Mouse (Mus musculus) bone marrow macrophage, adult 2 months (primary cell): ENCODE measurements around the gene Rnpep. TPM values are rescaled to one million over a fixed set of nuclear protein-coding genes. Genes with fewer than 3 reads are reported as not detected.
A peak's percentile ranks its signal among the peaks of the same experiment; 100 is the strongest.
"Not testable (repeated sequence)": the region's sequence is repeated elsewhere in the genome, so short reads cannot be mapped to it uniquely, and the experiment has no call there.

Source experiments
- H3K27ac ChIP-seq: 2 replicates; pipeline ENCODE4 v1.5.1; 2012; ENCODE audit warnings: low read depth, low read length; ENCODE audit not compliant: insufficient read depth
- H3K4me1 ChIP-seq: 2 replicates; pipeline ENCODE4 v1.6.1; 2012; ENCODE audit warnings: low read length; ENCODE audit not compliant: control insufficient read depth, insufficient read depth
- H3K4me3 ChIP-seq: 2 replicates; pipeline ENCODE4 v1.5.1; 2012; ENCODE audit warnings: mild to moderate bottlenecking, low read length, moderate library complexity; ENCODE audit not compliant: insufficient read depth
- CTCF ChIP-seq: IDR thresholded peaks from 2 replicates; pipeline ENCODE4 v1.5.1; 2012; ENCODE audit warnings: low read depth, mild to moderate bottlenecking, low read length, moderate library complexity
- POLR2A ChIP-seq: IDR thresholded peaks from 2 replicates; pipeline ENCODE4 v1.6.1; 2012; ENCODE audit warnings: mild to moderate bottlenecking, low read depth, low read length, borderline replicate concordance
- polyA plus RNA-seq: library from polyadenylated mRNA; stranded (reverse); fragments of >200 nt; gene quantifications from 2 replicates; pipeline ENCODE4 v1.2.4, GENCODE M21; 2012; ENCODE audit not compliant: missing spikeins, insufficient read depth, insufficient read length

Rnpep gene
- polyA plus RNA-seq, 1 experiment: 207 TPM

- Histone ChIP-seq H3K4me1 (peaks cover 3% of the 10 kb centered on the region), H3K4me3 (no peak overlapping the region), H3K27ac (no peak overlapping the region)
- TF ChIP-seq POLR2A: no peak
- no peak for TF ChIP-seq CTCF
Observed at GRCm38 (mm10) chr1:135260931-135261330, 23.0 kb downstream of the Rnpep start.

DNA sequence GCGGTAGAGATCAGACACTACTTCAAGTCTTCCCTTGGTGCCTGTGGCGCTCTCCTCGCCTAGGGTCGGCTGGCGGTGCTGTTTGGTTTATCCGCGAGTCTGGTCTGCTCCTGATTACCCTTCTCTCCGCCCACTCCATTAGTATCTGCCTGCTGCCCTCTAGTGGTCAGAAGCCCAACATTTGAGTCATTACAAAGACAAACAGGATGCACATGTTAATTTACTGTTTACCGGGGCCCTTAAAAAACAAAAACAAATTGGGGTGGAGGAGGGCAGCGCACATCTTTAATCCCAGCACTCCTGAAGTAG lies 24.8 kb downstream of the Rnpep start:
- TF ChIP-seq POLR2A (no peak), CTCF (no peak; the same call in 1 of the 2 replicates)
- H3K4me1 ChIP-seq: no peaks in the 10 kb centered on the region
- peak overlapping the region; percentile 4; the same call in 1 of the 2 replicates for H3K4me3 ChIP-seq
- no peak overlapping the region for H3K27ac ChIP-seq

- TF ChIP-seq POLR2A (no peak), CTCF (no peak)
- Histone ChIP-seq H3K27ac (no peak within 1 kb of the TSS), H3K4me3 (peak within 1 kb of the TSS; percentile 4; the same call in 1 of the 2 replicates), H3K4me1 (no peaks in the 10 kb centered on the region)
Observed at GRCm38 (mm10) chr1:135258380-135259127, 25.3 kb downstream of the Rnpep start, which contains the start of gene Elf3. Elf3 (minus strand) TSS chr1:135258568.

DNA sequence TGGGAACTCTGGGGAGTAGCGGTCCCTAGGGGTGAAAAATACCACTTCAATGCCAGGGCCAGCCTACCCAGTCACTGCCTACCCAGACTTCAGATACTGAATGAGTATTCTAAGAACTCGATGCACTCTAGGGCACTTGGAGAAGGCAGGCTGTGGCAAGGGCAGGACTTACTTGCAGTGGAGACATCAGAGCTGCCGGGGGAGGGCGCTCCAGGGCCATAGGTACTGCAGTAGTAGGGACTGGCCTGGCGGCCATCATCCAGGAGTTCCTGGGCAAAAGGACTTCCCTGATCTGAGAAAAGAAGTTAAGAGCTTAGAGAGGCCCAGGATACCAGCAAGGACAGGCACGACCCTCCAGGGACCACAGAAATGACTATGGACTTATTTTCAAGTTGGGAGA lies 27.6 kb downstream of the Rnpep start:
- H3K27ac ChIP-seq: no peak overlapping the region
- no peak for TF ChIP-seq CTCF
- H3K4me3 ChIP-seq: no peak overlapping the region
- no peaks in the 10 kb centered on the region for H3K4me1 ChIP-seq

DNA sequence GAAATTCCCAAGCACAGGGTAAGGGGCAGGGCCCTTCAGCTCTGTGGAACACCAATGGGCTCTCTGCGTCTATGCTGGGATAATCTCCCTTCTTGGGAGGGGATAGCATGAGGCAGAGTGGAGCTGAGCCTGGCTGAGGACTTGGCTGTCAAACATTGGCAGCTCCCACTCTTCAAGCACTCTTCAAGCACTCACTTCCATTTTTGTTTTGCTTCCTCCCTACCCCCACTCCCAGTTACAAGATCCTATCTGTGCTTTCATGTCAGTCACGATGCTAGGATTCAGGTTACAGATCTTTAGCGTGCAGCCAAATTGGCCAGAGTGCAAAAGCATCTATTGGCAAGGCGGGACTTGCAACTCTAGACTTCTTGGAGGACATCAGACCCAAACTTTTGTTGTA lies 31.0 kb downstream of the Rnpep start:
- no peak overlapping the region for H3K4me3 ChIP-seq
- TF ChIP-seq CTCF: no peak
- no peak for TF ChIP-seq POLR2A
- H3K27ac ChIP-seq: no peak overlapping the region
- no peaks in the 10 kb centered on the region for H3K4me1 ChIP-seq

GRCm38 (mm10) chr1:135251405-135251804 lies 32.5 kb downstream of the Rnpep start:
- H3K27ac ChIP-seq: no peak overlapping the region
- H3K4me3 ChIP-seq: no peak overlapping the region
- H3K4me1 ChIP-seq: no peaks in the 10 kb centered on the region
- TF ChIP-seq CTCF: no peak

GRCm38 (mm10) chr1:135250706-135251105 lies 33.2 kb downstream of the Rnpep start:
- TF ChIP-seq POLR2A (no peak), CTCF (no peak)
- Histone ChIP-seq H3K27ac (no peak overlapping the region), H3K4me3 (no peak overlapping the region), H3K4me1 (no peaks in the 10 kb centered on the region)

- H3K27ac ChIP-seq: no peak overlapping the region
- no peaks in the 10 kb centered on the region for H3K4me1 ChIP-seq
- H3K4me3 ChIP-seq: no peak overlapping the region
- TF ChIP-seq CTCF (no peak), POLR2A (no peak)
Observed at GRCm38 (mm10) chr1:135248434-135248850, 35.4 kb downstream of the Rnpep start.

- Histone ChIP-seq H3K4me3 (no peak overlapping the region), H3K27ac (no peak overlapping the region), H3K4me1 (no peaks in the 10 kb centered on the region)
- TF ChIP-seq POLR2A (no peak), CTCF (no peak)
Observed at GRCm38 (mm10) chr1:135244014-135244413, 39.9 kb downstream of the Rnpep start.

DNA sequence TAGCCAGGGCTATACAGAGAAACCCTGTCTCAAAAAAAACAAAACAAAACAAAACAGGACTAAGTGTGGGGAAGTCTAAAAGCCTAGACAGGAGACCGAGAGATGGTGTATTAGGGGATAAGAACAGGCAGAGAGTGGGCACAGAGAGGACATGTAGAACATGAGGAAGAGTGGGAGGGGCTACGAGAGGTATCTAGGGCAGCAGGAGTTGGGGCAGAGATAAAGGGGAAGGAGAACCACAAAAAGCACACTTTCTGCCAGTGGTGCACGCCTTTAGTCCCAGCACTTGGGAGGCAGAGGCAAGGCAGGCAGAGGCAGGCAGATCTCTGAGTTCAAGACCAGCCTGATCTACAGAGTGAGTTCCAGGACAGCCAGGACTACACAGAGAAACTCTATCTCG lies 43.7 kb downstream of the Rnpep start:
- not testable (repeated sequence) for H3K4me3 ChIP-seq, H3K27ac ChIP-seq, H3K4me1 ChIP-seq
